Mouse (Mus musculus): ENCODE results near the gene 9130213A22Rik. TPM values are rescaled to one million over a fixed set of nuclear protein-coding genes. Genes with fewer than 3 reads are reported as not detected.

Gene 9130213A22Rik
- polyA plus RNA-seq, 1 experiment from 2014 or later, result 0.14 TPM

DNA sequence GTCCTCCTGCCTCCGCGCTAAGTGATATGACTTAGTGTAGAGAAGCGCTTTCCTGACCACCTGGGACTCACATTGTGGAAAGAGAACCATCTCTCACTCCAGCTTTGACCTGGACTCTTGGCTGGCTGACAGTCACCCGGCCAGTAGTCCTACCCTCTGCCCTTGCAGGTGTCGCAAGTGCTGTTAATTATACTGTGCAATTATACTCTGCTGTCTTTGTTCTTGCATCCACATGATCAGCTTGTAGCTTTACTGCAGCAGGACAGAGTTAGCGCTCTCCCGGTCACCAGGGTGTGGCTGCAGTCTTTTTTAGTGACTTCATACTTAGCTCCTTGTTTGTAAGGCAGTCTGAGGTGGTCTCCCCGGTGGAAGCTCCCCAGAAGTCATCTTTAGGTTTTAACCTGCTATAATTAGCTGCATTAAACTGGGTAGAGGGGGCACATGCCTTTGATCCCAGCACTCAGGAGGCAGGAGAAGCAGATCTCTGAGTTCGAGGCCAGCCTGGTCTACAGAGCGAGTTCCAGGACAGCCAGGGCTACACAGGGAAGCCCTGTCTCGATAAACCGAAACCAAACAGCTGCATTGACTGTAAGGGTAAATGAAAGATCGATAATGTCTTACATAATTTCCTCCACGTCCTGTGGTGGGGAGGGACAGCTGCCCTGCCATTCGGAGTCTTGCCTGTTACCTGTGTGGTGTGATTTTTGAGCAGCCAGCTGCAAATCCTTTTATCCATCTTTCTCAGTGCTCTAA, 42.1 kb downstream of the 9130213A22Rik start:
- Histone ChIP-seq H3K9ac (ENCODE audit: low read length) (no peak overlapping the region), H3K4me2 (ENCODE audit: low read length) (no peak overlapping the region), H3K27ac (ENCODE audit: low read depth, low read length) (no peak overlapping the region), H3K27me3 (replicated peaks; ENCODE audit: control insufficient read depth, insufficient read depth, low read length) (no peaks in the 10 kb centered on the region), H3K36me3 (ENCODE audit: control insufficient read depth, insufficient read depth, low read length) (no peaks in the 10 kb centered on the region), H3K4me1 (ENCODE audit: control insufficient read depth, insufficient read depth, low read length) (no peaks in the 10 kb centered on the region), H3K4me3 (ENCODE audit: low read depth, low read length) (no peak overlapping the region), H3K9me3 (replicated peaks; ENCODE audit: control insufficient read depth, low read length) (no peaks in the 10 kb centered on the region)
- ATAC-seq, result no peak
- WGBS, result 83% methylated on average over 15 of the region's 15 CpGs
- DNase-seq (ENCODE audit: low spot score), result no peak

- ATAC-seq (no peak), DNase-seq (ENCODE audit: low spot score) (no peak)
- no peaks in the 10 kb centered on the region for H3K9me3 ChIP-seq (replicated peaks; ENCODE audit: control insufficient read depth, low read length)
- no peak overlapping the region for H3K4me2 ChIP-seq (ENCODE audit: low read length)
- no peaks in the 10 kb centered on the region for H3K36me3 ChIP-seq (ENCODE audit: control insufficient read depth, insufficient read depth, low read length)
- no peak overlapping the region for H3K9ac ChIP-seq (ENCODE audit: low read length)
- H3K27me3 ChIP-seq (replicated peaks; ENCODE audit: control insufficient read depth, insufficient read depth, low read length), result no peaks in the 10 kb centered on the region
- no peak overlapping the region for H3K27ac ChIP-seq (ENCODE audit: low read depth, low read length)
- no peak overlapping the region for H3K4me3 ChIP-seq (ENCODE audit: low read depth, low read length)
- WGBS, result 86% methylated on average over 5 of the region's 5 CpGs
- H3K4me1 ChIP-seq (ENCODE audit: control insufficient read depth, insufficient read depth, low read length), result no peaks in the 10 kb centered on the region
These were observed 43.5 kb downstream of the 9130213A22Rik start for GRCm38 (mm10) chr11:69078805-69079438.

GRCm38 (mm10) chr11:69078041-69078440, 44.3 kb downstream of the 9130213A22Rik start:
- WGBS, result 85% methylated on average over 6 of the region's 6 CpGs
- DNase-seq (ENCODE audit: low spot score), result no peak
- H3K9me3 ChIP-seq (replicated peaks; ENCODE audit: control insufficient read depth, low read length), result no peaks in the 10 kb centered on the region

DNA sequence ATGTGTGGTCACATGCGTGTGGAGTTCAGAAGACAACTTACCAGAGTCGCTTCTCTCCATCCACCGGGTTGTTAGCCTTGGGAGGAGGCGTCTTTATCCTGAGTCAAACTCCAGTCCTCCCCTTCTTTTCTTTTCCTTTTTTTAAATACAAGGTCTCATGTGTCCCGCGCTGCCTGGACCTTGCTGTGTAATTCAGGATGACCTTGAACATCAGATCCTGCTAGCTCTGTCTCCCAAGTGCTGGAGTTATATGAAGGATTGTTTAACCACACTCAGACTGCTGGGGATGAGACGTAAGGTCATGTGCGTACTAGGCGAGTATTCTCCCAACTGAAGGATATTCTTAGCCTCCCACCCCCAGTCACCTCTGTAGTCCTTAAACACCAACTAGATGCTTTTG, 45.1 kb downstream of the 9130213A22Rik start:
- H3K4me3 ChIP-seq (ENCODE audit: low read depth, low read length), result no peak overlapping the region
- WGBS, result 86% methylated on average over 9 of the region's 9 CpGs
- H3K4me2 ChIP-seq (ENCODE audit: low read length), result no peak overlapping the region
- DNase-seq (ENCODE audit: low spot score), result no peak
- no peak overlapping the region for H3K27ac ChIP-seq (ENCODE audit: low read depth, low read length)
- H3K4me1 ChIP-seq (ENCODE audit: control insufficient read depth, insufficient read depth, low read length), result no peaks in the 10 kb centered on the region
- ATAC-seq, result no peak
- no peak overlapping the region for H3K9ac ChIP-seq (ENCODE audit: low read length)
- H3K36me3 ChIP-seq (ENCODE audit: control insufficient read depth, insufficient read depth, low read length), result no peaks in the 10 kb centered on the region
- no peaks in the 10 kb centered on the region for H3K27me3 ChIP-seq (replicated peaks; ENCODE audit: control insufficient read depth, insufficient read depth, low read length)
- H3K9me3 ChIP-seq (replicated peaks; ENCODE audit: control insufficient read depth, low read length), result no peaks in the 10 kb centered on the region

More at GRCm38 (mm10) chr11:69078041-69078440, 44.3 kb downstream of the 9130213A22Rik start:
- ATAC-seq, result no peak
- Histone ChIP-seq H3K4me1 (ENCODE audit: control insufficient read depth, insufficient read depth, low read length) (no peaks in the 10 kb centered on the region), H3K4me3 (ENCODE audit: low read depth, low read length) (no peak overlapping the region), H3K27ac (ENCODE audit: low read depth, low read length) (no peak overlapping the region), H3K4me2 (ENCODE audit: low read length) (no peak overlapping the region), H3K9ac (ENCODE audit: low read length) (no peak overlapping the region), H3K27me3 (replicated peaks; ENCODE audit: control insufficient read depth, insufficient read depth, low read length) (no peaks in the 10 kb centered on the region), H3K36me3 (ENCODE audit: control insufficient read depth, insufficient read depth, low read length) (no peaks in the 10 kb centered on the region)

DNA sequence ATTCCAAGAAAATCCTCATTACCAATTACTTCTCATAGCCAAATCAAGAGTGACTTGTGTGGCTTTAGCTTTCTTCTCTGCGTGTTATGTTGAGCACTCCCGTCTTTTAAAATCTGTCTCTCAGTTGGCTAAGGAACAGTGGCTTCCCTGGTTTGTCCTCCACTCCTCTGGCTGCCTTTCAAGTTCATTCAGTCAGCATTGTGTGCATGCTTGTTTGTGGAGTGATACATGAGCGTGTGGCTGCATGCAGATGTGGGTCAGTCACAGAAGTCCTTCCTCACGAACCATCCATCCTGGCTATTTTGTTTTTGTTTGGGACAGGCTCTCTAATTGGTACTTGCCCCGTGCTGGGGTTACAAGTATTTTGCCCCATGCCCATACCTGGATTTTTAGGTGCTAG, 45.8 kb downstream of the 9130213A22Rik start:
- Histone ChIP-seq H3K4me2 (ENCODE audit: low read length) (no peak overlapping the region), H3K4me1 (ENCODE audit: control insufficient read depth, insufficient read depth, low read length) (peaks cover 2% of the 10 kb centered on the region; the same call in 1 of the 2 replicates), H3K4me3 (ENCODE audit: low read depth, low read length) (no peak overlapping the region), H3K9ac (ENCODE audit: low read length) (no peak overlapping the region), H3K27me3 (replicated peaks; ENCODE audit: control insufficient read depth, insufficient read depth, low read length) (no peaks in the 10 kb centered on the region), H3K27ac (ENCODE audit: low read depth, low read length) (no peak overlapping the region), H3K9me3 (replicated peaks; ENCODE audit: control insufficient read depth, low read length) (no peaks in the 10 kb centered on the region), H3K36me3 (ENCODE audit: control insufficient read depth, insufficient read depth, low read length) (no peaks in the 10 kb centered on the region)
- DNase-seq (ENCODE audit: low spot score) (no peak), ATAC-seq (no peak)
- 54% methylated on average over 5 of the region's 5 CpGs for WGBS

DNA sequence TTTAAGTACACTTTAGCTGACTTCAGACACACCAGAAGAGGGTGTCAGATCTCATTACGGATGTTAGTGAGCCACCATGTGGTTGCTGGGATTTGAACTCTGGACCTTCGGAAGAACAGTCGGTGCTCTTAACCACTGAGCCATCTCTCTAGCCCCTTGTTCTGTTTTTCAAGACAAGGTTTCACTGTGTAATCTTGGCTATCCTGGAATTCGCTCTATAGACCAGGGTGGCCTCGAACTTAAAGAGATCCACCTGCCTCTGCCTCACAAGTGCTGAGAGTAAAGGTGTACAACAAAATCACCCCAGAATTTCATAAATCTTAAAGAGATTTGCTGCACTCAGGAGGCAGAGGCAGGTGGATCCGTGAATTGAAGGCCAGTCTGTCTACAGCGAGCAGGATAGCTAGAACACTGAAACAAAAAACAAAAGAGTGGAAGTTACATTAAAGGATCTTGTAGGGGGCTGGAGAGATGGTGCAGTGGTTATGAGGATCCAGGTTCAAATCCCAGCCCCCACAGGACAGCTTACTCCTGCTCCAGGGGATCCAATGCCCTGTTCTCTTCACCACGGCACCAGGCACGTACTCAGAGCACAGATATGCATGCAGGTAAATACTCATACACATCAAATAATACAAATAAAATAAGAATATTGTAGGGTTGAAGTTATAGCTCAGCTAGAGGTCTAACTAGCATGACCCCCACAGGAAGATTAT, 46.5 kb downstream of the 9130213A22Rik start:
- ATAC-seq (no peak), DNase-seq (ENCODE audit: low spot score) (no peak)
- Histone ChIP-seq H3K4me1 (ENCODE audit: control insufficient read depth, insufficient read depth, low read length) (peaks cover 2% of the 10 kb centered on the region; the same call in 1 of the 2 replicates), H3K4me3 (ENCODE audit: low read depth, low read length) (no peak overlapping the region), H3K9ac (ENCODE audit: low read length) (no peak overlapping the region), H3K4me2 (ENCODE audit: low read length) (no peak overlapping the region), H3K27ac (ENCODE audit: low read depth, low read length) (no peak overlapping the region), H3K27me3 (replicated peaks; ENCODE audit: control insufficient read depth, insufficient read depth, low read length) (no peaks in the 10 kb centered on the region), H3K9me3 (replicated peaks; ENCODE audit: control insufficient read depth, low read length) (no peaks in the 10 kb centered on the region), H3K36me3 (ENCODE audit: control insufficient read depth, insufficient read depth, low read length) (no peaks in the 10 kb centered on the region)
- WGBS, result 45% methylated on average over 8 of the region's 9 CpGs

DNA sequence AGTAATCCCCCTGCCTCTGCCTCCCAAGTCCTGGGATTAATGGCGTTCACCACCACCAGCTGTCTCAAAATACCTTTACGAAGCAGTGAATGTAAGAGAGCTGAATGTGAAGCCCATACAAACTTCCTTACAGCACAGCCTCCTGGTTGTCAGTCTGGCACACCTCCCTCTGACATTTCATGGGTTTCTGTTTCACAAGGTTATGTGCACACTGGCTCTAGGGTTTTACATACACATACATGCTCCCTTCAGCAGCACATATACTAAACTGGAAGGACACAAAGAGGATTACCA, 47.7 kb downstream of the 9130213A22Rik start:
- DNase-seq (ENCODE audit: low spot score) (no peak), ATAC-seq (no peak)
- Histone ChIP-seq H3K9me3 (replicated peaks; ENCODE audit: control insufficient read depth, low read length) (no peaks in the 10 kb centered on the region), H3K9ac (ENCODE audit: low read length) (no peak overlapping the region), H3K4me1 (ENCODE audit: control insufficient read depth, insufficient read depth, low read length) (peaks cover 6% of the 10 kb centered on the region; the same call in 1 of the 2 replicates), H3K27me3 (replicated peaks; ENCODE audit: control insufficient read depth, insufficient read depth, low read length) (no peaks in the 10 kb centered on the region), H3K4me2 (ENCODE audit: low read length) (no peak overlapping the region), H3K4me3 (ENCODE audit: low read depth, low read length) (no peak overlapping the region), H3K36me3 (ENCODE audit: control insufficient read depth, insufficient read depth, low read length) (no peaks in the 10 kb centered on the region), H3K27ac (ENCODE audit: low read depth, low read length) (no peak overlapping the region)
- WGBS, result 47% methylated on average over 2 of the region's 2 CpGs

DNA sequence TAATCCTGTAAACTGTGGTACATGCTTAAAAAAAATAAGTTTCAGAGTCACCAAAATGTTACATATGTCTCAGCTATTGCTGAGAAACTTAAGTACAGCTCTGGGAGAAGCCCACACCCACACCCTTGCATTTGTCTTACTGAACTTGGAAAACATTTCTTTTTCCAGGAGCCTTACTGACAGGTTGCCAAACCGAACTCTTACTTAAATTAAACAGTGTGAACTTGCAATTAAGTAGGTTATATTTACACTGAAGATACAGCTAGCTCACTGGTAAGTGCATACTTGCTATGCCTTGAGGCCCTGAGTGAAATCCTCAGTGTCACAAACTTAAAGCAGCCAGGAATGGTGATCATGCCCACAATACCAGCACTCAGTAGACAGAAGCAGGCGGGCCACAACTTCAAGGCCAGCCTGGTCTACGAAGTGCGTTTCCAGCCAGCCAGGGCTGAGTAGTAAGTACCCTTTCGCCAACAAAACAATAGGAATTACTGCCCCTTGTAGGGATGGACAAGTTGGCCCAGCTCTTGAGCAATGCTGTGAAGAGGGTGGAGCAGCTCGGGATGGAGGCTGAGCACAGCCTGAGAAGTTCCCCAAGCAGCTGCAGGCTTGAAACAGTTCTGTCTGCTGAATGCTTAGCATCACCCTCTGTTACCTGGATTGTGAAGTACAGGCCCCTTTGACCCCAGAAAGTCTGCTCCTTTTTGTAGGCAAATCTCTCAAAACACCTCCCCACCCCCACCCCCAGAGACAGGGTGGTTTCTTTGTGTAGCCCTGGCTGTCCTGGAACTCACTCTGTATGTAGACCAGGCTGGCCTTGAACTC, 48.2 kb downstream of the 9130213A22Rik start:
- Histone ChIP-seq H3K36me3 (ENCODE audit: control insufficient read depth, insufficient read depth, low read length) (no peaks in the 10 kb centered on the region), H3K4me2 (ENCODE audit: low read length) (no peak overlapping the region), H3K27ac (ENCODE audit: low read depth, low read length) (no peak overlapping the region), H3K9me3 (replicated peaks; ENCODE audit: control insufficient read depth, low read length) (no peaks in the 10 kb centered on the region), H3K9ac (ENCODE audit: low read length) (no peak overlapping the region), H3K27me3 (replicated peaks; ENCODE audit: control insufficient read depth, insufficient read depth, low read length) (no peaks in the 10 kb centered on the region), H3K4me3 (ENCODE audit: low read depth, low read length) (no peak overlapping the region), H3K4me1 (ENCODE audit: control insufficient read depth, insufficient read depth, low read length) (peaks cover 6% of the 10 kb centered on the region; the same call in 1 of the 2 replicates)
- ATAC-seq (no peak), DNase-seq (ENCODE audit: low spot score) (no peak)
- 39% methylated on average over 6 of the region's 6 CpGs for WGBS
